Mouse (Mus musculus) megakaryocyte, adult 5-6 weeks (primary cell): ENCODE measurements at regions not wholly inside any gene's neighbourhood (a gene's known extent, or its start where the extent isn't known, plus 50 kb on each side); places are given as distances from the start of the nearest gene placed in this dataset.

Experiments used
- ATAC-seq: 2 replicates; pipeline ENCODE4 v1.8.0; 2016; ENCODE audit warnings: mild to moderate bottlenecking, inconsistent platforms; ENCODE audit not compliant: poor library complexity, severe bottlenecking

DNA sequence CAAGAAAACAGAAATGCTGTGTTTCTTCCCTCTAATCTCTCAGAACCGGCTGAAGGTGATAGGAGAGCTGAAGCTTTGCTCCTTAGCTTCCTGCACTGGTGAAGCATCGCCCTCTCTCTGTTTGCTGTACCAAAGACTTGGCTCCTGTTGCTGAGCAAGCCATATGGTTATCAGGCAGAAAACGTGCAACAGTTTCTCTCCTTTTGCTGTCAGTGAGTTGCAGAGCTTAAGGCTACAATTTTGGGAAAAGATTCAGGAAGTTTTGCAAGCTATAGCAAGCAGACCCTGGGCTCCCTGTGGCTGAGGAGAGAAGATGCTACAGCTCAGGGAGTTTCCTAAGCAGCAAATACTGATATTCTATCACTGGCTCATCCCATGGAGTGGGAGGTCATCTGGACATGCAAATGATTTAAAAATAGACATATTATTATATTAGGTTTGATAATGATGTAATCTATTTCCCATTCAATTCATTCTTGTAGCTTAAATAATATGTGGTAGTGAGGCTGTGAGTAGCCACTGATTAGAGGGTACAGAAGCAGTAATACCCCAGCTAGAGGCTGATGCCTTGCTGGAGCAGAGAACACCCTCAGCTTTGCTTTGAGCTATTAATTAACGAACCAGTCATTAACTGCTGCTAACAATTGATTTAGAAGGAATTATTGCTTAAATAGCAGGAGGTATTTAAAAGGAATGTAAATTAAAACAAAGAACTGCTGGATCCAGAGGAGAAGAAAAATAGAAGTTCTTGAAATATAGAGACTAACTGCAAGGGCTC lies 240.1 kb upstream of the Emcn start:
- ATAC-seq, result no peak

DNA sequence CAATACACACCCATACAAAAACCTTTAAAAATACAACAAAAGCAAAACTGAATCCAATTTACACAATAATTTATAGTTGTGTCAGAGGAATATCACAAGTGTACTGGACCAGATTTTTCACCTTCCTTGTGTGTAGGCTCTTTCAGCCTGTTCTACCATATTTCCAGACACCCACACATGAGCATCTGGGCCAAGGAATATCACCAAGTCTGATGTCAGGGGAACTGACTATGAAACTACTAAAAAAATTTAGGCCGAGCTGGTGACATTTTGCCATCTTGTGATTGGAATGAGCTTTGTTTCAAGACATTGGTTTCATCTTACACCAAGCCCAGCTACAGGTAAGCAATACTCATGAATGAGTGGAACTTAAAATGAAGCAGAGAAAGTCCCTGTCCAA lies 234.9 kb upstream of the Emcn start:
- no peak for ATAC-seq

DNA sequence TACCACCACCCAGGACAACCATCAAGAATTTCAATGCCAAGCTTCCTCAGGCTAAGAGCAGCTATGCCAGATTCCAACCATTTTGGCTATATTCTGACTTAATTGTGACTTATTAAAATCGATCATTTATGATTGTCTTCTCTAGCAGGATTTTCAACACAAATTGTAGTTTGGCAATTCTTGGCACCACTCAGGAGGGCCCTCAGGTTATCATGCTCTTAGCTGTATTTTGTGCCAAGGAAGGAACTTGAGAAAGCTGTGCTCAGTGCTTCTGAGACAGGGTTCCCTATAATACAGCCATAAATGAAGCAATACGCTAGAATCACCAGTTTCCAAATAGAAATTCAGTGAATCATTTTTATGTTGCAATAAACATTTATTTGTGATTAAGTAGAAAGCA lies 232.7 kb upstream of the Emcn start:
- no peak for ATAC-seq

GRCm38 (mm10) chr3:137109786-137110185 lies 231.1 kb upstream of the Emcn start:
- ATAC-seq, result no peak

DNA sequence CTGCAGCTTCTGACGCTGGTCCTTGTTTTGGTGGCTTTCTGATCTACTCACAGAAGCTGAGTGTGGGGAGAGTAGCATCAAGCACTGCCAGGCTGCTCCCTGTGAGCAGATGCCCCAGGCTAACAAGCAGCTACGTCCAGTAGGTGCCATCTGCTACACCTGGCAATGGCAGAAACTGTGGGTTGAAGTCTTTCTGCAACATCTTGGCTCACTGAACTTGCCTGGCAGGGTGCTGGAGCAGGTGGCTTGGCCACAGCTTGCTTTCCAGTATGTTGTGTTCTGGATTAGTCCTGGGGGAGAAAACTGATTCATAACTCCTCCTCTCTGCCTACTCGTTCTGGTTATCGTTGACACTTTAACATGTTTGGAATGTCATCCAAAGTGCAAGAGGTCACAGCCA lies 230.4 kb upstream of the Emcn start:
- ATAC-seq, result no peak

GRCm38 (mm10) chr3:137129967-137130366 lies 210.9 kb upstream of the Emcn start:
- no peak for ATAC-seq

DNA sequence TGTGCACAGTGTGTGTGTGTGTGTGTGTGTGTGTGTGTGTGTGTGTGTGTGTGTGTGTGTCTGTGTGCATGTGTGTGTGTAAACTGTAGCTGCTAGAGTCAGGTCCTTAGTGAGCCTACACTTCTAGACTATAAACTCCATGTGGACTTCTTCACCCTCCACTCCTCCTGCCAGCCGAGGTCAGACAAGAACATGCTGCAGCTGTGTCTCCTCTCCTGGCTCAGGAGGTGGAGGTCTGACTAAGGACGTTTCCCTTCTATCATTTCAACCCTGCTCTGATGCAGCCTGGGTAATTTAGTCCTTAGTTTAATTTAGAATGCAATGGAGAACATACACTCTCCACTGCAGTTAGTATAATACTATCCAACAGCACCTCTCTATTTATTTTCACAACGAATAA lies 198.8 kb upstream of the Emcn start:
- ATAC-seq, result no peak

DNA sequence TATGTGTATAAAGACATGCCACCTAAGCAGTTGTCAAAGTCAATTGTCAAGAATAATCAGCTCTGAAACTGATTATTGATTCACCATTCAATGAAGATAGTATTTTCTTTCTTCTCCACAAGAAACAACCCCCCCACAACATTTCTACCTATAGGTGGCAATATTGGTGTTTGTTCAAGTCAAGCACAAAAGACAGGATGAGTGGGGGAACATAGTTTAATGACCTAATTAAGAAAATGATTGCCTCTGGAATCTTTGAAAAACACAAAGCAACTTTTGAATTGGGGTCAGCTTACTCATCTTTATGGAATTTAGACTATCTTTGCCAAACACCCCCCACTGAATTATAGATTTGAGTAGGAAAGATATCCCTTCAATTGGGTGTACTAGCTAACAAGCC lies 194.8 kb upstream of the Emcn start:
- ATAC-seq, result no peak

DNA sequence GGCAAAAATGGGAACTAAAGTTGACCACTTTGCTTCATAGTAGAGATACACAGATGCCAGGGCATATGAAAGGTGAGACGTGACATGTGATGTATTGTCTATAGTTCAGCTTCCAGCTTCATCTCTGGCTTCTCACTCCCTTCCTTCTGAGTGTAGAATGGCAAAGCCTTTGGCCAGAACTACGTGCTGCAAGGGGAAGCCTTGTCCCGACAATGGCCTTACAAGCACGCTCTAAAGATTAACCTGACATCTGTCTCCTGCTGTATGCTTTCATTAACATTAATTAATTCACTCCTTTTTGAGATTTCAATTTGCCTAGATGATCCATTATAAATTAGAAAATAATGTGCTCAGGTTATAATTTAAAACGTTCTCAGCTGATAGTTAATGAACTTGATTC lies 193.5 kb upstream of the Emcn start:
- ATAC-seq, result no peak

GRCm38 (mm10) chr3:137150414-137151010 lies 190.4 kb upstream of the Emcn start:
- no peak for ATAC-seq

GRCm38 (mm10) chr3:137151431-137151830 lies 189.4 kb upstream of the Emcn start:
- no peak for ATAC-seq

GRCm38 (mm10) chr3:137153234-137153633 lies 187.6 kb upstream of the Emcn start:
- peak; percentile 71 for ATAC-seq

DNA sequence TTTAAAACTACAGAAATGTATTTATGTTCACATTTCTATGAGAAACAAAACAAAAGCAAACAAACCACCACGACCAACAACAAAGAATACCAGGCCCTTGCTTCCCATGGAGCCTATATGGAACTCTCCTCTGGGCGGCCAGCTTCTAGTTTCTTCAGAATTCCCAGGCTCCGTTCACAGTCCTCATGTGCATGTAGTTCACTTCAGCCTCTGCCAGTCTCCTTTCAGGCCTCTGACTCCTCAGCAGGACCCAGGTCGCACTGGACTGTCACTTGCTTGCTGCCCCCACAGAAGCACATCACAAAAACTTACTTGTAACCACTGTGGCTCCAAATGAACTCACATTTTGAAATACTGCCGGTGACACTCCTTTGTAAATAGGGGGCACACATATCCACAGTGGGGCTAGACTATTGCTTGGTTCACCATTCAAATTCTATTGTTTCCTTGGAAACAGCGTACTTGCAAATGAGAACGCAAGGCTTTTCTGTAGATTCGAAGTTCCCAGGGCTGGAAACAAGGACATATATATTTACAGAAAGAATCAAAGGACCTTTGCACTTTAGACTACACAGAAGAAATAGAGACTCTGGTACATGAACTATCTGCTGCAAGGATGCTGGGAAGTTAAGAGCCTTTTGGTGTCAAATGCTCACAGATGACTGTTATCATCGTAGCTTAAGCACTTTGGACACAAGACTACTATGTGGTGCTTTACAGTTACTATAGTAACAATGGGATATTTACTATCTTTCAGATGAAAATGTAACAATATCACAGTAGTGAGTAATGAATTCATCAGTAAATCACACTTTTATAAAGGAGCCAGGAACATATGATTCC lies 186.4 kb upstream of the Emcn start:
- ATAC-seq, result no peak

DNA sequence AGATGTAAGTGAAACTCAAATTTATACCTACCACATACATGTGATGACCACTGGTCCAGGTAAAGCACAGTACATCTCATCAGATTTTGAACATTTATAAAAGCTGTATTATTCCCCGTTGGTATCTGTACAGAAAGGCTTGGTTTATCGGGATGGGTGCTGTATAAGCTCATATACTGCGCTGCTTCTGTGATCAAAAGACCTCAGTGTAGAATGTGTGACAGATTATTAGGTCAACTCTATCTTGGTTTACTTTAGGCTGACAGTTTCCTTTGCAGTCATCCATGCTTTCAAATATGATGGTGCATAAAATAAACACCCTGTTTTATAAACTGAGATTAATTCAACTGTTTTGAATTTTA lies 185.8 kb upstream of the Emcn start:
- no peak for ATAC-seq

DNA sequence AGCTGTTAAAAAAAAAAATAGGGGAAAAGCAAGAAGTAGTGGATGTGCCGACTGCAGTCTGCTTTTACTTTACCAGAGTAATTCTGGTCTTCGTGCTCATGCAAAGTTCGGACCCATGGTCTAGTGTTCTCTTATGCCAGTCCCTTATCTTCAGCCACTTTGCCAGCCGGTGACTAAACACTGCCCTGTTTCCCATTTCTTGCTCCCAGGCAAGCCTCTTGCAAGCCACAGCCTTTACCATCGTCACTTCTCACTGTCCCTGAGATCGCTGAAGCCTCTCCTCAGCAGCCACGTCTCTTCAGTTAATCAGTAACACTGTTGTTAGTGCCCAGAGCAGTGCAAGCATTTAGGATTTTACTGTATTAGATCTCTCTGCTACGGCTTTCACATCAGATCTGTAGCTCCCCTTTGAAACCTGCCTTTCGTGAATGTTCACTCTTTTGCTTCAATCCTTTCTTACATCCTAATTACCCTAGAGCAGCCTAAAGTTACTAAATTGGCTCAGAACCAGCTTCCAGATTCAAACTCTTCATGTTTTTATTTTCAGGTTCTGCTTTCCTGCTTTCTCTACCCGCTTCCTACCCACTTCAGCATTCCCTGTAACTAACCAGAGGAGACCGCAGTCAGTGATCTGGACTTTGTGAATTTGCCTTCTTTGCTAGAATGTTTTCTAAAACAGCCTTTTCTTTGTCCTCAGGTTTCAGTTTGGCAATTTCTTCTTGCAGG lies 184.5 kb upstream of the Emcn start:
- no peak for ATAC-seq

- ATAC-seq, result no peak
Observed at GRCm38 (mm10) chr3:137189035-137189434, 151.8 kb upstream of the Emcn start.

DNA sequence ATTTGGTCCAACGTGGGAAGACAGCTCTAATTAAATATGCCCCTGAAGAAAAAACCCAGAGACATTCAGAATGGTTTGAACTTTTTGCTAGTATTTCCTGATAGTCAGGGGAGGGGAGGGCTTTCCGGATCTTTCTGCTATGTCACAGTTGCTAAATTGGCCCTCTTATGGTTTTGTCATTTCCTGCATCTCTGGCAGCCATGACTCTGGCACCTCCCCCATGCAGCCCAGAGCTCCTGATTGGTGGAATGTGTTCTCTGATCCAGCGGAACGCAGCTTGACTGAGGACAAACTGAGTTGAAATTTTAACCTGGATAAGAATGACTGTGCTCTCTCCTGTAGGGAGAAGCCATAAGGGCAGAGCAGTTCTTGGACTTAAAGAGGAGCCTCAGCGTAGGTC lies 150.4 kb upstream of the Emcn start:
- no peak for ATAC-seq

DNA sequence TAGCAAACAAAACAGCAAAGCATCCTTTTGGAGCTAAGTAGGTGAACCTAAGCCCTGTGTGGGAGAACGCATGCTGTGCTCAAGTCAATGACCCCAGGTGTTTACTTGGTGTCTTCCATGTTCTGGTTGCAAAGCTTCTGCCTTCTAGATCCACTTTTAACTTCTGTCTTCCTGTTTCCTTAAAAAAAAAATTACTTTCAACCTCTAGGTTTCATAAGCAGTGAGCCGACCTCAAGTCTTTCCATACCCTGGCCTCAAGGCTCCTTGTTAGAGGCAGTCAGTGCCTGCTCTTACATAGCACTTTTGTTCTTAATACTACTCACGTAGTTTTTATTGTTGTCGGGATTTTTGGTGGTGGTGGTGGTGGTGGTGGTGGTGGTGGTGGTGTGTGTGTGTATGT lies 149.9 kb upstream of the Emcn start:
- 0 out of 2 replicates have a peak, but pooled peaks have one; percentile 25 for ATAC-seq

DNA sequence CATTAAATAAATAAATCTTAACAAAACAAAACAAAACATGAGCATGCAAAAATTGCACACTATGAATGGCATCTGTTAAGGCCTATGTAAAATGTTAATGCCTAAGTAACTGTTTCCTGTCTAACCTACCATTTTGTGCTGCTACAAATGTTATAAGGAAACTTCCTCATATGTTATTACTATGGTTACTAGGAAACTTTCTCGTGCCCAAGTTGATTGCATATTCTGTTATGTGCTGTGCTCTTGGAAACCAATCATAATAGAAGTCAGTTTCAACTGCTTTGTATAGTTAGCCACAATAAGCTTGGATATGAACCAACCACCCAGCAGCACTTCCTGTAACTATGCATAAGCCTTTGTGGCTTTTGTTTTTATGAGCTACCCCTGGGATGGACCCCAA lies 147.0 kb upstream of the Emcn start:
- no peak for ATAC-seq

- no peak for ATAC-seq
Observed at GRCm38 (mm10) chr3:137211667-137212066, 129.2 kb upstream of the Emcn start.

- ATAC-seq, result no peak
Observed at GRCm38 (mm10) chr3:137216036-137216435, 124.8 kb upstream of the Emcn start.
